Mouse (Mus musculus): ENCODE results near the gene Ier2. TPM values are rescaled to one million over a fixed set of nuclear protein-coding genes. Genes with fewer than 3 reads are reported as not detected.

The Ier2 gene
- polyA plus RNA-seq, 1 experiment from 2014 or later, result 73.1 TPM

GRCm38 (mm10) chr8:84617005-84617404 lies 45.6 kb downstream of the Ier2 start:
- Histone ChIP-seq H3K4me3 (ENCODE audit: low read depth, low read length) (no peak overlapping the region), H3K36me3 (ENCODE audit: control insufficient read depth, insufficient read depth, low read length) (no peaks in the 10 kb centered on the region), H3K27me3 (ENCODE audit: control insufficient read depth, insufficient read depth, low read length) (no peaks in the 10 kb centered on the region), H3K4me2 (replicated peaks; ENCODE audit: low read depth, low read length) (no peak overlapping the region), H3K27ac (ENCODE audit: low read length) (no peak overlapping the region), H3K4me1 (ENCODE audit: control insufficient read depth, insufficient read depth, low read length) (no peaks in the 10 kb centered on the region), H3K9me3 (ENCODE audit: control insufficient read depth, low read depth, low read length) (no peaks in the 10 kb centered on the region), H3K9ac (replicated peaks; ENCODE audit: low read depth, low read length) (no peak overlapping the region)
- no peak for ATAC-seq (ENCODE audit: insufficient number of reproducible peaks, insufficient read depth, low FRiP score, low read depth)
- 49% methylated on average over 22 of the region's 22 CpGs for WGBS

GRCm38 (mm10) chr8:84615666-84616485 lies 46.8 kb downstream of the Ier2 start:
- Histone ChIP-seq H3K4me1 (ENCODE audit: control insufficient read depth, insufficient read depth, low read length) (no peaks in the 10 kb centered on the region), H3K4me3 (ENCODE audit: low read depth, low read length) (no peak overlapping the region), H3K27me3 (ENCODE audit: control insufficient read depth, insufficient read depth, low read length) (no peaks in the 10 kb centered on the region), H3K9ac (replicated peaks; ENCODE audit: low read depth, low read length) (no peak overlapping the region), H3K27ac (ENCODE audit: low read length) (no peak overlapping the region), H3K36me3 (ENCODE audit: control insufficient read depth, insufficient read depth, low read length) (no peaks in the 10 kb centered on the region), H3K9me3 (ENCODE audit: control insufficient read depth, low read depth, low read length) (no peaks in the 10 kb centered on the region), H3K4me2 (replicated peaks; ENCODE audit: low read depth, low read length) (no peak overlapping the region)
- 40% methylated on average over 22 of the region's 22 CpGs for whole genome bisulfite sequencing
- ATAC-seq (ENCODE audit: insufficient number of reproducible peaks, insufficient read depth, low FRiP score, low read depth), result no peak

- Histone ChIP-seq H3K4me1 (ENCODE audit: control insufficient read depth, insufficient read depth, low read length) (no peaks in the 10 kb centered on the region), H3K4me2 (replicated peaks; ENCODE audit: low read depth, low read length) (no peak overlapping the region), H3K9me3 (ENCODE audit: control insufficient read depth, low read depth, low read length) (no peaks in the 10 kb centered on the region), H3K27ac (ENCODE audit: low read length) (no peak overlapping the region), H3K27me3 (ENCODE audit: control insufficient read depth, insufficient read depth, low read length) (no peaks in the 10 kb centered on the region), H3K4me3 (ENCODE audit: low read depth, low read length) (no peak overlapping the region), H3K9ac (replicated peaks; ENCODE audit: low read depth, low read length) (no peak overlapping the region), H3K36me3 (ENCODE audit: control insufficient read depth, insufficient read depth, low read length) (no peaks in the 10 kb centered on the region)
- WGBS, result 33% methylated on average over 16 of the region's 16 CpGs
- no peak for ATAC-seq (ENCODE audit: insufficient number of reproducible peaks, insufficient read depth, low FRiP score, low read depth)
These were observed 48.0 kb downstream of the Ier2 start for GRCm38 (mm10) chr8:84614512-84615223.

Other genes with a start within 250 kb of the Ier2 start
- 64.6 and 65.7 TPM in 2 replicates for gene Trmt1, start 23.5 kb upstream of the Ier2 start, polyA plus RNA-seq (2014; fragmentation: Nextera tagmentation; extraction: Ambion mirVana)
- 25.1 and 25.7 TPM in 2 replicates for gene Nacc1, start 25.0 kb upstream of the Ier2 start, polyA plus RNA-seq (2014; fragmentation: Nextera tagmentation; extraction: Ambion mirVana)
- 4.6 and 5.0 TPM in 2 replicates for gene Lyl1, start 38.6 kb upstream of the Ier2 start, polyA plus RNA-seq (2014; fragmentation: Nextera tagmentation; extraction: Ambion mirVana)
- 2.8 and 5.0 TPM in 2 replicates for gene G430095P16Rik, start 60.2 kb upstream of the Ier2 start, polyA plus RNA-seq (2014; fragmentation: Nextera tagmentation; extraction: Ambion mirVana)
- 37.8 and 40.5 TPM in 2 replicates for gene Nfix, start 137.5 kb upstream of the Ier2 start, polyA plus RNA-seq (2014; fragmentation: Nextera tagmentation; extraction: Ambion mirVana)
- gene Dand5, start 160.0 kb upstream of the Ier2 start, polyA plus RNA-seq (2014; fragmentation: Nextera tagmentation; extraction: Ambion mirVana), result 7.1 and 7.6 TPM in 2 replicates
- gene Gadd45gip1, start 168.7 kb upstream of the Ier2 start, polyA plus RNA-seq (2014; fragmentation: Nextera tagmentation; extraction: Ambion mirVana), result 49.5 and 50.5 TPM in 2 replicates
- gene Rad23a, start 177.8 kb upstream of the Ier2 start, polyA plus RNA-seq (2014; fragmentation: Nextera tagmentation; extraction: Ambion mirVana), result 119 and 125 TPM in 2 replicates
- 669 and 791 TPM in 2 replicates for gene Calr, start 184.1 kb upstream of the Ier2 start, polyA plus RNA-seq (2014; fragmentation: Nextera tagmentation; extraction: Ambion mirVana)
- 83.7 and 88.9 TPM in 2 replicates for gene Farsa, start 194.1 kb upstream of the Ier2 start, polyA plus RNA-seq (2014; fragmentation: Nextera tagmentation; extraction: Ambion mirVana)
- 65.4 and 77.8 TPM in 2 replicates for gene Syce2, start 209.3 kb upstream of the Ier2 start, polyA plus RNA-seq (2014; fragmentation: Nextera tagmentation; extraction: Ambion mirVana)
- gene Gcdh, start 231.1 kb upstream of the Ier2 start, polyA plus RNA-seq (2014; fragmentation: Nextera tagmentation; extraction: Ambion mirVana), result 29.3 and 30.8 TPM in 2 replicates
- gene Klf1, start 239.1 kb upstream of the Ier2 start, polyA plus RNA-seq (2014; fragmentation: Nextera tagmentation; extraction: Ambion mirVana), result 2.3 and 2.4 TPM in 2 replicates
- gene Dnase2a, start 245.7 kb upstream of the Ier2 start, polyA plus RNA-seq (2014; fragmentation: Nextera tagmentation; extraction: Ambion mirVana), result 14.7 and 17.9 TPM in 2 replicates